Mouse (Mus musculus): ENCODE results near the gene Gtf2a1.

GRCm38 (mm10) chr12:91589542-91589846, 793 bp downstream of the Gtf2a1 start:
- no peak for TF ChIP-seq CTCF (IDR thresholded peaks at IDR 0.05; ENCODE audit: control insufficient read depth, insufficient read depth, insufficient read length)
- no peak for TF ChIP-seq USF1 (IDR thresholded peaks at IDR 0.05; ENCODE audit: low read depth)
- TF ChIP-seq MAX (IDR thresholded peaks at IDR 0.05): no peak
- TF ChIP-seq FOSL1 (IDR thresholded peaks at IDR 0.05; ENCODE audit: insufficient read depth, low read length, poor library complexity, severe bottlenecking): no peak
- TF ChIP-seq MYOG (IDR thresholded peaks at IDR 0.05; ENCODE audit: control insufficient read depth, extremely low read depth, insufficient read length): no peak
- TF ChIP-seq CEBPB (IDR thresholded peaks at IDR 0.05; ENCODE audit: low read depth): no peak
- TF ChIP-seq MYOD1 (IDR thresholded peaks at IDR 0.05; ENCODE audit: control insufficient read depth, insufficient read length, low read depth): no peak
